Comparison of ENCODE assay signal across 1 mouse cellular context in genomic region chr6:142992099-142992498, GRCm38 (mm10).
TF ChIP-seq lines count a peak whose summit lies in the region.

No protein-coding gene starts in this region.

TF ChIP-seq in CH12.LX, 34 proteins besides CTCF, POLR2A, EP300 and RAD21 (continued from another document):
- TF ChIP-seq BHLHE40 (IDR thresholded peaks at IDR 0.05; ENCODE audit: low read depth, low read length) = peak; percentile 43; the same call in 1 of the 2 replicates
- TF ChIP-seq CHD2 (IDR thresholded peaks at IDR 0.05; ENCODE audit: low read length) = peak; percentile 73; the same call in 1 of the 2 replicates
- TF ChIP-seq USF2 (conservative IDR thresholded peaks at IDR 0.05; ENCODE audit: low read depth, low read length) = no peak
- TF ChIP-seq NELFE (IDR thresholded peaks at IDR 0.05; ENCODE audit: low read depth, low read length) = 0 out of 2 replicates have a peak, but pooled peaks have one; percentile 5
- no peak for TF ChIP-seq UBTF (IDR thresholded peaks at IDR 0.05; ENCODE audit: low read depth, low read length)
- peak; percentile 8; the same call in 1 of the 2 replicates for TF ChIP-seq ELF1 (IDR thresholded peaks at IDR 0.05; ENCODE audit: low read depth, low read length)
- no peak for TF ChIP-seq MYC (IDR thresholded peaks at IDR 0.05; ENCODE audit: low read depth, low read length)
- TF ChIP-seq ZMIZ1 (IDR thresholded peaks at IDR 0.05; ENCODE audit: low read depth, low read length) = no peak
TF ChIP-seq in CH12.LX: peak in this region for 5.
